Mouse (Mus musculus): ENCODE results near the gene Pkd1l2.

DNA sequence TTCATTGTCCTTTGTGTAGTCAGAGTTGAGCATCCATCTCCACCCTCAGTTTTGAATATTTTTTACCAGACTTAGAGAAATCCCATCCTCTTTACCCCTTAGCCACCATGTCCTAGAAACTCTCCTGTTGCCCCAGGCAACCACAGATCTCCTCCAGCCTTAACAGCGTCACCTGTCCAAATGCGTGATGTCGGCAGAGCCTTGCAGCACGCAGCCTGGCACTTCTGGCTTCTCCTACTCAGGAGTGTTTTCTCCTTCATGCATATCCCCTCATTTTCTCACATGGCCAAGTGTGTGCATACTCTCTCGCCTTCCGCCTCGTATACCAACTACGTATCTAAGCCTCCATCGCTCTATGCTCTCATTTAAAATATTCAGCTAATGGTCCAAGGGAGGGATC is 36.2 kb upstream of the Pkd1l2 start:
- TF ChIP-seq POLR2A (IDR thresholded peaks at IDR 0.05; ENCODE audit: insufficient read depth, low read depth, low read length) (no peak), CTCF (IDR thresholded peaks at IDR 0.05; ENCODE audit: insufficient read depth, low read depth, low read length) (no peak)

Data from olfactory bulb, adult 2 months (tissue).